Mouse (Mus musculus): ENCODE measurements around the gene Rae1.

The Rae1 gene

DNA sequence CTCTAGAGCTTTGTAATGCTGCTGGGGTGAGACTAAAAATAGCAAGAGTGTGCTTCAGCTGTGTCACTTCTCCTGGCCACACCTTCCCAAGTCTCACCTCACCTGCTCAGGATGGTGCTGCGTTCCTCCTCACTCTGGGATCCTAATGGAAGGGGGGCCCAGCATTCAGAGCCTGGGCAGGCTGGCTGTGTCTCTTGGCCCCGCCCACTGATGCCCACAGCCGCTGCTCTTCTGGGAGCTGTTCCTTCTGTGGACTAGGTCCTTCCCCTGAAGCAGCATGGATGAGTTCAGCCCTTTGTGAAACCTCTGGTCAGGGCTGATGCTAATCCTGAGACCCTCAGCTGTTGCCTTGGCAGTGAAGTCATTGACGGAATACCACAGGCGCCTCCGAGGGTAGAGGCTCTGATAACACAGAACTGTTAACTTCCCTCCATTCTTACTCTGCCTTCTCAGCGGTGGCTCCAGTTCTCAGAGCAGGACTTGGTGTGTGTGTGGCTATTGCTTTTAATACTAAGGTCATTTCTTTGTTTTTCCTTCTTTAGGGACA is 14.9 kb downstream of the Rae1 start:
- H3K27me3 ChIP-seq (ENCODE audit: control insufficient read depth, insufficient read depth, low read length, poor library complexity, severe bottlenecking), result no peaks in the 10 kb centered on the region
- peaks cover 21% of the 10 kb centered on the region; the same call in 1 of the 2 replicates for H3K36me3 ChIP-seq (ENCODE audit: control insufficient read depth, insufficient read depth, low read length, poor library complexity, severe bottlenecking)
- no peak for DNase-seq (ENCODE audit: low read depth, low spot score)

DNA sequence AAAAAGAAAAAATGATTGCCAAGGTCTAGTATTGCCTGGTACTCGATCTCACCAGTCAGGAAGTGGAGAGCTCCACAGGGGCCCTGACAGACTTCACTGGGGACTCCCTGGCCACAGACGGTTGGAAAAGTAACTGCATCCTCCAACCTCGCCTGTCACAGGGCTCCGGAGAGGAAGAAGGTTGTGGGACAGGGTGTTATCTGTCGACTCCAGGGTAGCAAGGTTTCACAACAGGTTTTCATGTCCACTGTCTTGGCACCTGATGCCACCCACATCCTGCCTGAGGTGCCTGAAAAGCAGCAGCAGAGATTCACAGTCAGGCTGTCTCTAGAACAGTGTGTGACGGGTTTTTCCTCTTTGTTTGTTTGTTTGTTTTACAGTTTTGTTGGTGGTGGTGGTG is 18.0 kb downstream of the Rae1 start:
- peak; percentile 60 for DNase-seq (ENCODE audit: low read depth, low spot score)
- no peaks in the 10 kb centered on the region for H3K27me3 ChIP-seq (ENCODE audit: control insufficient read depth, insufficient read depth, low read length, poor library complexity, severe bottlenecking)
- peaks cover 5% of the 10 kb centered on the region; the same call in 1 of the 2 replicates for H3K36me3 ChIP-seq (ENCODE audit: control insufficient read depth, insufficient read depth, low read length, poor library complexity, severe bottlenecking)

DNA sequence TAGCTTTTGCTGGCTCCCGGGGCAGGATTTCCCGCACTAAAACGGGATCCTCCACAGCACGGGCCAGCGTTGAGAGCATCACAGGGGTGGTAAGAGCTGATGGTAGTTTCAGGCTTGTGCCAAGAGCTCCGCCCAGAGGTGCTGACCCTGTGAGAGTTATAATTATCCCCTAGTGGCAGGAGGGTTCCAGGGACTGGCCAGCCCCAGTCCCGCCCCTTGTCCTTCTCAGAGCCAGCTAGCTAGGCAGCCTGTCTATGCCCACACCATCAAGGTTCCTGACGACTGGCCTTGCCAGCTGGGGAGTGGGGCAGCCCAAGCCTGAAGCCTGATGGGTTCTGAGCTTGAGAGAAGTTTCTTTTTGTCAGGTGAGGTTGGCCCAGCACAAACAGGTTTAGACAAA is 18.7 kb downstream of the Rae1 start:
- no peak for DNase-seq (ENCODE audit: low read depth, low spot score)
- Histone ChIP-seq H3K36me3 (ENCODE audit: control insufficient read depth, insufficient read depth, low read length, poor library complexity, severe bottlenecking) (peaks cover 5% of the 10 kb centered on the region), H3K27me3 (ENCODE audit: control insufficient read depth, insufficient read depth, low read length, poor library complexity, severe bottlenecking) (no peaks in the 10 kb centered on the region)

DNA sequence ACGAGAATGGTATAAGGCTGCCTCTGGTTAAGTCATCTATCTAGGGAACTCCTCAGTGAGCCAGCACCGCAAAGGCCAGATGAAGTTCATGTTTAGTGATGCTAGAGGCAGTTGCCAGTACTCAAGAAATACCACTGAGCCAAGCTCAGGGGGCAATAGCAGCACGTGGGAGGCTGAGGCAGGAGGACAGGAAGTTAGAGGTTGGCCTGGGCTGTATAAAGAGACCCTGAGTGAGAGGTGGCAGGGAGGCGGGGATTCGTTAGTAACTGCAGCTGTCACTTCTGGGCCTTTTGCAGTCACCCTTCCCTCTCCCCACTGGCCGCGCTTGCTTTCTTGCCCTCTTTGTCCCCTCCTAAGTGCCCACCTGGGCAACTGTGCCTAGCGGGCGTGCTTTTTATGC is 19.4 kb downstream of the Rae1 start:
- Histone ChIP-seq H3K27me3 (ENCODE audit: control insufficient read depth, insufficient read depth, low read length, poor library complexity, severe bottlenecking) (no peaks in the 10 kb centered on the region), H3K36me3 (ENCODE audit: control insufficient read depth, insufficient read depth, low read length, poor library complexity, severe bottlenecking) (peaks cover 3% of the 10 kb centered on the region)
- peak; percentile 57 for DNase-seq (ENCODE audit: low read depth, low spot score)

DNA sequence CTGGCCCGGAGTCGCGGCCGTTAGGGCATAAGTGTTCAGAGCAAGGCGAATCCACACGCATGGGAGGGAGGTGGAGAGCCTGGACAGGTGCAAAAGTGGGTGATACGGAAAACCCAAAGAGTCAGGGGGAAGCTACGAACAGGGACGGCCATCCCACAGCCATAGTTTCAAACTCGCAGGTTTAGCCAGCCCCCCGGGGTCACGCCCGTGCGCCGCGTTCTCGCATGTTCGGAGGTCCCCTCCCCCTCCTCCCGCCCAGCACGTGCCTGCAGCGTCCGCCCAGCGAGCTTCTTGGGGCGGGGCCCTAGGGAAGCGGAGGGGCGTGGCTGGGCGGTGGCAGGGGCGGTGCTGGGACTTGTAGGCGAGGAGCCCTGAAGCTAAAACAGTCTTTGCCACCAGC is 19.9 kb downstream of the Rae1 start:
- Histone ChIP-seq H3K27me3 (ENCODE audit: control insufficient read depth, insufficient read depth, low read length, poor library complexity, severe bottlenecking) (no peaks in the 10 kb centered on the region), H3K36me3 (ENCODE audit: control insufficient read depth, insufficient read depth, low read length, poor library complexity, severe bottlenecking) (peaks cover 6% of the 10 kb centered on the region)
- DNase-seq (ENCODE audit: low read depth, low spot score), result peak; percentile 94

DNA sequence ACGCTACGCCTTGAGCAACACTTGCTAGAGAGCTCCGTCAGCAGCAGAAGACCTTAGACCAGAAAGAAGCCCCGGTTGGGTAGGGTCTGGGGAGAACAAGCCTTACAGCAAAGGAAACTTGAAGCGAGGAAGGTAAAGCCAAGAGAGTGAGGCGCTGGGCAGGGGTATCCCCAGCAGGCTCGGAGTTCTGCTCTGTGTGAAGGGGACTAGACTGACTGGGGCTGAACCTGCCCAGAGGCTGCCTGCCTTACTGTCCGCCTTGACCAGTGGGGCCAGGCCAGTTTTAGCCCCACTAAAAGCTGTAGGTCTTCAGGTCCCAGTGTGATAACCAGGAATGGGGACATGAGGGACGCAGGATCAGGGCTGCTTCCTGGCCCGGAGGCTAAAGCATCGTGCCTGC is 20.5 kb downstream of the Rae1 start, which contains the start of gene Rbm38:
Gene Rbm38, plus strand, starts transcription at position 69 of the 400 bp plus-strand sequence.
- peaks cover 6% of the 10 kb centered on the region for H3K36me3 ChIP-seq (ENCODE audit: control insufficient read depth, insufficient read depth, low read length, poor library complexity, severe bottlenecking)
- DNase-seq (ENCODE audit: low read depth, low spot score), result no peak
- no peaks in the 10 kb centered on the region for H3K27me3 ChIP-seq (ENCODE audit: control insufficient read depth, insufficient read depth, low read length, poor library complexity, severe bottlenecking)

DNA sequence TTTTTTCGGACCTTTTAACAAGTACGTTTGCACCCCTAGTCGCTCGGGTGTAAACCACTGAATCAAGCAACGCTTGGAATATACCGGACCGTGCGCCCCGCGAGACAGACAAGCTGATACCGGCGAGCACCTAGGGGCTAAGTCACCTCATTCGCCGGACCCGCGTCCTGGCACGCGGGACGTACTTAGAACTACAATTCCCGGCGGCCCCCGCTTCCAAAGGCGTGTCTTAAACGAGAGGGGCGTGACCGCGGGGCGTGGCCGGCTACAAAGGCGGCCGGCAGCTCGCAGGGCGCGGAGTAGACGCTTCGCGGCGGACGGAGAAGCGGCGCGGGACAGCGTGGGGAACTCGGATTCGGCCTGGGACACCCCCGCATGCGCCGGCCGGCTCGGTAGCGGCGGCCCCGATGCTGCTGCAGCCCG is 21.7 kb downstream of the Rae1 start:
- Histone ChIP-seq H3K36me3 (ENCODE audit: control insufficient read depth, insufficient read depth, low read length, poor library complexity, severe bottlenecking) (peaks cover 6% of the 10 kb centered on the region), H3K27me3 (ENCODE audit: control insufficient read depth, insufficient read depth, low read length, poor library complexity, severe bottlenecking) (no peaks in the 10 kb centered on the region)
- peak; percentile 95 for DNase-seq (ENCODE audit: low read depth, low spot score)

DNA sequence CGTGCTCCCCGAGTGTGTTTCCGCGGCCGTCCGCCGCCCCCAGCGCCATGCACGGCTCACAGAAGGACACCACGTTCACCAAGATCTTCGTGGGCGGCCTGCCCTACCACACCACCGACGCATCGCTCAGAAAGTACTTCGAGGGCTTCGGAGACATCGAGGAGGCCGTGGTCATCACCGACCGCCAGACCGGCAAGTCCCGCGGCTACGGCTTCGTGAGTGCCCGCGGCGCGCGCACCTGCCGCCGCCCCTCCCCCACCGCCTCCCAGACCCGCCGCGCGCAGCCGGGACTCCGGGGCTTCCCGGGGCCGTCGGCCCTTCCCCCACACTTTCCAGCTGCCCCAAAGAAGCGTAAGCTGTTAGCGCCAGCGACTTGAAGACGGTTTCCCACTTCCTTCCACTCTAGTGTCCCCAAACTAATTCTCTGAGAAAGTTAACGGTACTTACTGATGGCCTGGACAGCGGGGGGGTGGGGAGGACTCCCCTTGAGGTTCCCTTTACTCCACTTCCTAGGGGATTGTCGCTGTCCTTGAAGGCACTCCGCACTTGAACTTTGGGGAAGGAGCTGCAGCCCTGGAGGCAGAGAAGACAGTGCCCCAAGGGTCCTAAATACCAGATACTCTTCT is 22.3 kb downstream of the Rae1 start:
- peak; percentile 71 for DNase-seq (ENCODE audit: low read depth, low spot score)
- H3K27me3 ChIP-seq (ENCODE audit: control insufficient read depth, insufficient read depth, low read length, poor library complexity, severe bottlenecking), result no peaks in the 10 kb centered on the region

DNA sequence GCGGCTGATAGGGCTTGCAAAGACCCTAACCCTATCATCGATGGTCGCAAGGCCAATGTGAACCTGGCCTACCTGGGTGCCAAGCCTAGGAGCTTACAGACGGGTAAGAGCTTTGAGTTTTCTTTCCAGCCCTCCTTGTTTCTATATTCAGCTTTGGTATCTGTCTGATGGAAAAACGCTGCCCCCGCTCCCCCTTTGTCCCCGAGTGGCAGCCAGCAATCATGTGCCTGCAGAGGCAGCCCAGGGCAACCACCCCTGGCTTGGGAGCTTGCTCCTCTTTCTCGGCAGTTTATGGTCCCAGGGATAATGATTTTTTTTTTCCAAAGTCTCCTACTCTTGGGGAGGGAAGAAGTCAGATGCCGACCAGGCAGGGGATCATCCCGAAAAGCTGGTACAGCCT is 22.9 kb downstream of the Rae1 start:
- Histone ChIP-seq H3K27me3 (ENCODE audit: control insufficient read depth, insufficient read depth, low read length, poor library complexity, severe bottlenecking) (no peaks in the 10 kb centered on the region), H3K36me3 (ENCODE audit: control insufficient read depth, insufficient read depth, low read length, poor library complexity, severe bottlenecking) (peaks cover 6% of the 10 kb centered on the region)
- no peak for DNase-seq (ENCODE audit: low read depth, low spot score)

More for the DNA sequence above, 22.3 kb downstream of the Rae1 start:
- H3K36me3 ChIP-seq (ENCODE audit: control insufficient read depth, insufficient read depth, low read length, poor library complexity, severe bottlenecking), result peaks cover 6% of the 10 kb centered on the region

DNA sequence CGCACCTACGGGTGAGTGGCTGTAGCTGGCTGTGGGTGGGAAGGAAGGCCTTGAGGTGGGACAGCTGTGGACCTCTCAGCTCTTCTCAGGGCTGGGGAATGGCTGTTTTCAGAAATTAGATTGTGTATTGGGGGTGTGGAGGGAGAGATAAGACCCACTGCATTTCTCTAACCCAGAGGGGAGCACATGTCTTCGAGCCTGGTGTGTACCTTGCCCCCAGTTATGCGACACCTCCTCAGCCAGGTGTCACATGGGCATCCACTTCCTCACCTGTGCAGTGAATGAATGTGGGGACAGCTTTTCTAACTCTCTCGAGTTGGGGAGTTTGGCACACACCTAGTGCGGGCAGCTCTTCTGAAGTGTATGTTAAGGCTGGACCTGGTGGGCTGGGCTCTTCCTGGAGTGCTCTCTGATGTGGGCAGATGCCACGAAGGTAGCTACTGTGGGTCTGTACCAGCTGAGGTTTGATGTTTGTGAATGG is 23.5 kb downstream of the Rae1 start:
- no peak for DNase-seq (ENCODE audit: low read depth, low spot score)
- Histone ChIP-seq H3K36me3 (ENCODE audit: control insufficient read depth, insufficient read depth, low read length, poor library complexity, severe bottlenecking) (peaks cover 6% of the 10 kb centered on the region), H3K27me3 (ENCODE audit: control insufficient read depth, insufficient read depth, low read length, poor library complexity, severe bottlenecking) (no peaks in the 10 kb centered on the region)

DNA sequence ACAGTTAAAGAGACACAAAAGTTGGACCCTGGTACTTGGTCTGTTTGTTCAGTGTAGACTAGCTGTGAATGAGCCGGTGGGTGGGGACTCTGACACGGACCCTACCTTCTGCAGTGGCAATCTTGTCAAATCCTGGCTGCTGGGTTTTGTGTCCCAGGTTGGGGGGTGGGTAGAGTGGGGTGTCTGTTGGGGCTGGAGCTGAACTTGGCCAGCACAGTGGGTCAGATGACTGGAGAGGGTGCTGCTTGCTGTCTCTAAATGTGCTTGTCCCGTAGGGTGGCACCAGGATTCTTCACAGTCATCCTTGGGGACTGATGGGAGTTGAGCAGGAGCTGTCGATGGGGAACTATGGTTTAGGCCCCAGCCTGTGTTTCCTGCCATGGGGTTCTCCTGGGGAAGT is 24.0 kb downstream of the Rae1 start:
- Histone ChIP-seq H3K36me3 (ENCODE audit: control insufficient read depth, insufficient read depth, low read length, poor library complexity, severe bottlenecking) (peaks cover 6% of the 10 kb centered on the region), H3K27me3 (ENCODE audit: control insufficient read depth, insufficient read depth, low read length, poor library complexity, severe bottlenecking) (no peaks in the 10 kb centered on the region)
- DNase-seq (ENCODE audit: low read depth, low spot score), result no peak

DNA sequence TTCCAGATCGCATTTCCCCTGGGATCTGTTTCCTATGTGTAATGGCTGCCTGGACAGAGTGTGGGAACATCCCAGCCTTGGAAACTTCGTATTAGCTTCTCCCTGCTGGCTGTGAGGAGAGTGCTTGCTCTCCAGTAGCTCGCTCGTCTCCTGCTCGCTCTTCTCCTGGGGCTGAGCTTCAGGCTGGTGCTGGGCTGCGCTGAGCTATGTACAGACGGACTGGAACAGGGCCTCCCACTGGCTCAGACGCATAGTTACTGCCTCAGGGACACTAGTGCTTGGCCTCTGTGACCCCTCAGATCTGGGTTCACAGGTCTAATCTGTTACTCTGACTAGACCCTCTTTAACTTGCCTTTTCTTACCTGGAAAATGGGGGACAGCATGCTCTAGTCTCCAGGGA is 24.5 kb downstream of the Rae1 start:
- H3K36me3 ChIP-seq (ENCODE audit: control insufficient read depth, insufficient read depth, low read length, poor library complexity, severe bottlenecking), result peaks cover 7% of the 10 kb centered on the region
- DNase-seq (ENCODE audit: low read depth, low spot score), result no peak
- H3K27me3 ChIP-seq (ENCODE audit: control insufficient read depth, insufficient read depth, low read length, poor library complexity, severe bottlenecking), result no peaks in the 10 kb centered on the region

DNA sequence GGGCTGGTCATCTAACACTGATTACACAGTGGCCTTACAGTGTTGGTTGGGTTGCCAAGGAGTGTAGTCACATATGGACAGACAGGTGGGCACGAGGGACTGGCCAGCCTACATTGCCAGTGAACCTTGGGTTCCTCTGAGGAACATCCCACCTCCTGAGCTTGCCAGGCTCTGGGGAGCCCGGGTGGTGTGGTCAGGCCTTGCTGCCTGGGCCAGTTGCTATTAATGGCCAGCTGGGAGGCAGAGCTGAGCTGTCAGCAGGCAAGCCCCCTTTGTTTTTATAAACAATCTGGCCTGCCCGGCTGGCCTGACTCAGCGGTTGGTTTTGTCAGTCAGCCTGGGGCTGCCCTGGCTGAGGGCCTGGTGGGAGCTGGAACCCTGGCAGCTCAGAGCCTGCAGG is 25.0 kb downstream of the Rae1 start:
- peaks cover 9% of the 10 kb centered on the region for H3K36me3 ChIP-seq (ENCODE audit: control insufficient read depth, insufficient read depth, low read length, poor library complexity, severe bottlenecking)
- H3K27me3 ChIP-seq (ENCODE audit: control insufficient read depth, insufficient read depth, low read length, poor library complexity, severe bottlenecking), result no peaks in the 10 kb centered on the region
- DNase-seq (ENCODE audit: low read depth, low spot score), result no peak

DNA sequence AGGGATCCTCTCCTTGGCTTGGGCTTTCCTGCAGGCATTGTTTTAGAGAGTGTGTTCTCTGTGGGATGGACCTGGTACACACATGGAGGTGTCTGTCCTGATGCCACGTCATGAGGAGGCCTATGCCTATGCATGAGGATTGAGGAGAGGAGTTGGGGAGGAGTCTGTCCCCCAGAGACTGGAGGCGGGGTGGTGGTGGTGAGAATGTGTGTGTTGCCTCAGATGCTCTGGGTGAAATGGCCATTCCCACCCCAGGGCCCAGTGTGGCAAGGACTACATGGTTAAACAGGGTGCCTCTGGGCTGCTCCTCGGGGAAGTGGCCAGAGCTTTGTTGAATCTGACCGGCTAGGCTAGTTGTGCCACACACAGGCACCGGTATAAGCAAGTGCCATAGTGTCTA is 26.4 kb downstream of the Rae1 start:
- Histone ChIP-seq H3K27me3 (ENCODE audit: control insufficient read depth, insufficient read depth, low read length, poor library complexity, severe bottlenecking) (no peaks in the 10 kb centered on the region), H3K36me3 (ENCODE audit: control insufficient read depth, insufficient read depth, low read length, poor library complexity, severe bottlenecking) (peaks cover 9% of the 10 kb centered on the region)
- no peak for DNase-seq (ENCODE audit: low read depth, low spot score)

DNA sequence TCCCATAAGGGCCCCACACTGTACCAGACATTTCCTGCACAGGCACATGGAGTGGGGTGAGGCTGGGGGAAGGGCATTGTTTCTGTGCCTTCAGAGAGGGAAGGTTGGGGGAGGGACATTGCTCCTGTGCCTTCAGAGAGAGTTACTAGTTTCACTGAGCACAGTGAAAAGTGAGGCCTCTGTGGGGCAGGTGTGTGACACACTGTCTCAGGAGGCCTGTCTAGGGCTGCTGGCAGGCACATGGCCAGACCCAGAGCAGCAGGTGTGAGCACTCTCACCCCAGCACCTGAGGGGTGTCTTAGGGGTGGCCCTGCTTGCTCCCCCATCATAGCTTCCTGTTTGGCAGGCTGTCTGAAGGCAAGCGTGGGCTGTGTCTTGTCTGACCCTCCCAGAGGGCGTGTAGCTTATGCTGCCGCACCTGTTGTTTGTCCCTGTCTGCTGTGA is 26.8 kb downstream of the Rae1 start:
- peak; percentile 87 for DNase-seq (ENCODE audit: low read depth, low spot score)
- H3K36me3 ChIP-seq (ENCODE audit: control insufficient read depth, insufficient read depth, low read length, poor library complexity, severe bottlenecking), result peaks cover 9% of the 10 kb centered on the region
- no peaks in the 10 kb centered on the region for H3K27me3 ChIP-seq (ENCODE audit: control insufficient read depth, insufficient read depth, low read length, poor library complexity, severe bottlenecking)

Data from splenic B cell, adult 2 months (primary cell).